Mouse (Mus musculus): ENCODE results near the gene Uba5. TPM values are rescaled to one million over a fixed set of nuclear protein-coding genes. Genes with fewer than 3 reads are reported as not detected.
A peak's percentile ranks its signal among the peaks of the same experiment; 100 is the strongest.

Uba5 gene
- polyA plus RNA-seq, 1 experiment from 2014 or later, result 43.7 TPM

DNA sequence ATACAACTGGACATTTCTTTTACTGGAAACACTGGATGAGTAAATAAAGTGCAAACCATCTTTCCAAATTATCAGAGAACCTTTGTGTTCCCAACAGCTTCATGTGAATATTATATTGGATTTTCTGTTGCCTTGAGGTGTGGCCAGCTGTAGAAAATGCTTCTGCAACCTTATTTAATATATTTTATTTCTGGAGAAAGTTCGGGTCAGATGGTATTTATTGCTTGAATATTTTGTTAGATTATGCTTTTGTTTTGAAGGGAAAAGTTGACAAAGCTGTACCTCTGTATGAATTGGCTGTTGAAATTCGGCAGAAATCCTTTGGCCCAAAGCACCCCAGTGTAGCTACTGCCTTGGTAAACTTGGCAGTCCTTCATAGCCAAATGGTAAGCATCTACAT, 22.6 kb downstream of the Uba5 start, which contains the start of gene Gm28305:
Gene Gm28305 (plus strand): TSS at position 301 of the 400 bp plus-strand sequence.
- Histone ChIP-seq H3K4me2 (ENCODE audit: low read length) (no peak within 1 kb of the TSS), H3K9ac (ENCODE audit: low read depth, low read length) (no peak within 1 kb of the TSS), H3K36me3 (ENCODE audit: insufficient read depth, low read length) (peaks cover 28% of the 10 kb centered on the region; the same call in 1 of the 2 replicates), H3K4me1 (replicated peaks; ENCODE audit: insufficient read depth, low read length) (no peaks in the 10 kb centered on the region), H3K27ac (no peak within 1 kb of the TSS), H3K4me3 (replicated peaks; ENCODE audit: low read depth, low read length) (no peak within 1 kb of the TSS), H3K9me3 (replicated peaks; ENCODE audit: low read length) (no peaks in the 10 kb centered on the region), H3K27me3 (ENCODE audit: insufficient read depth, low read length) (no peaks in the 10 kb centered on the region)
- 73% methylated on average over 2 of the region's 2 CpGs for WGBS
- ATAC-seq (replicated peaks; ENCODE audit: low FRiP score, low read depth), result no peak
- TF ChIP-seq CTCF (IDR thresholded peaks at IDR 0.05; ENCODE audit: low read depth), result no peak
- DNase-seq (ENCODE audit: low spot score), result no peak

DNA sequence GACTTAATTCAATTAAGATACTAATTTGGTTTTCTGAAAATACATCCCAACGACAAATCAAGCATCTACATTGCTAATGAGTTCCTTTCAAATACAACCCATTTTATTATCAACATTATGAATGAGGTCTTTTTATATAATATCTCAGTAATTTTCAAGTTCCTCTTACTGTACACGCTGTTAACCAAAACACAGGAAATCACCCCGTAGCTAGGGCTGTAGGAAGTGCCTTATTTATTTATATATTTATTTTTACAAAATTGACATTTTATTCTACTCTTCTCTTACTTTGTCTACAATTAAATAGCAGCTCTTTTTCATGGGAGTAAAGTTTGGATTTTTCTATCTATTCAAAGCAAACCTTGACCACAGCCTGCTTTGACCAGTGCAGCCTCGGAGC, 23.2 kb downstream of the Uba5 start:
- no peak overlapping the region for H3K27ac ChIP-seq
- no peak for TF ChIP-seq CTCF (IDR thresholded peaks at IDR 0.05; ENCODE audit: low read depth)
- peaks cover 28% of the 10 kb centered on the region; the same call in 1 of the 2 replicates for H3K36me3 ChIP-seq (ENCODE audit: insufficient read depth, low read length)
- H3K9ac ChIP-seq (ENCODE audit: low read depth, low read length), result no peak overlapping the region
- no peaks in the 10 kb centered on the region for H3K27me3 ChIP-seq (ENCODE audit: insufficient read depth, low read length)
- ATAC-seq (replicated peaks; ENCODE audit: low FRiP score, low read depth) (no peak), DNase-seq (ENCODE audit: low spot score) (no peak)
- no peak overlapping the region for H3K4me2 ChIP-seq (ENCODE audit: low read length)
- 80% methylated on average over 4 of the region's 4 CpGs for WGBS
- no peaks in the 10 kb centered on the region for H3K4me1 ChIP-seq (replicated peaks; ENCODE audit: insufficient read depth, low read length)
- H3K4me3 ChIP-seq (replicated peaks; ENCODE audit: low read depth, low read length), result no peak overlapping the region
- no peaks in the 10 kb centered on the region for H3K9me3 ChIP-seq (replicated peaks; ENCODE audit: low read length)

DNA sequence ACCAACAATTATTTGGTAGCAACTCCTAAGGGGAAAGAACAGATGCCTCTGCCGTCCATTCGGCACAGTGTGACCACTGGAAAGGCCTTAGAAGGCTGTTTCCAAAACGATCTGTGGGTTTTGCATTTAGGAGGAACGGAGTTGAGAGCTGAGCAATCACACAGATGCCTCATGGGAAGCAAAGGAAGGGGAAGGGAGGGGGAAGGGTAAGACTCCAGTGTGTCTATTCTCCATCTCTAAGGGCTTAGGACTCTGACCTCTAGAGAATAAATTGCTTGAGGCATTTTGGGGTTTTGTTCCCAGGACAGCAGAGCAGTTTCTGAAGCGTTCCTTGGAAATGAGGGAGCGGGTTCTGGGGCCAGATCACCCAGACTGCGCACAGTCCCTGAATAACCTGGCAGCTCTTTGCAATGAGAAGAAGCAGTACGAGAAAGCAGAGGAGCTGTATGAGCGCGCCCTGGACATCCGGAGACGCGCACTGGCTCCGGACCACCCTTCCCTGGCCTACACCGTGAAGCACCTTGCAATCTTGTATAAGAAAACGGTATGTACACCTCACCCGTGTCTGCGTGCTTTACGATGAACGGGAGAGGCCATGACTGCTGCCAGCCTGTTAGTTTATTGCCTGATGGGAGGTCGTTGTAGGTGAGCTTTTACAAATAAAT, 23.8 kb downstream of the Uba5 start:
- WGBS, result 87% methylated on average over 21 of the region's 21 CpGs
- Histone ChIP-seq H3K4me3 (replicated peaks; ENCODE audit: low read depth, low read length) (no peak overlapping the region), H3K4me1 (replicated peaks; ENCODE audit: insufficient read depth, low read length) (no peaks in the 10 kb centered on the region), H3K27me3 (ENCODE audit: insufficient read depth, low read length) (no peaks in the 10 kb centered on the region), H3K27ac (no peak overlapping the region), H3K4me2 (ENCODE audit: low read length) (no peak overlapping the region), H3K36me3 (ENCODE audit: insufficient read depth, low read length) (peaks cover 28% of the 10 kb centered on the region; the same call in 1 of the 2 replicates), H3K9me3 (replicated peaks; ENCODE audit: low read length) (no peaks in the 10 kb centered on the region), H3K9ac (ENCODE audit: low read depth, low read length) (no peak overlapping the region)
- no peak for DNase-seq (ENCODE audit: low spot score)
- no peak for ATAC-seq (replicated peaks; ENCODE audit: low FRiP score, low read depth)
- TF ChIP-seq CTCF (IDR thresholded peaks at IDR 0.05; ENCODE audit: low read depth), result no peak

DNA sequence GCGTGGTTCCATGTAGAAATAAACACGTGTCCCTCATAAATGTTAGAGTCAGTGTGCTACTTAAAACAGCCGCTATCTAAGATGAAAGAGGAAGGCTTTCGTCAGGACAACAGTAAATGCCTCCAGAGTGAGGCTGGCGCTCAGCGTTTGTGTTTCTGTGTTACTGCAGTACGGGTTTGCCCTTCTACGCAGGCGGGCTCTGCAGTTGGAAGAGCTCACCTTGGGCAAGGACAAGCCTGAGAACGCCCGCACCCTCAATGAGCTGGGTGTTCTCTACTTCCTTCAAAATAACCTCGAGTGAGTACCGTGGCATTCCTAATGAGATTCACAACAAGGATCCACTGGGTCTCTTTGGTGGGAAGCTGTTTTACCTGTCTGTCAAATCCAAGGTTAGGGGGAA, 24.7 kb downstream of the Uba5 start:
- Histone ChIP-seq H3K4me1 (replicated peaks; ENCODE audit: insufficient read depth, low read length) (no peaks in the 10 kb centered on the region), H3K9me3 (replicated peaks; ENCODE audit: low read length) (no peaks in the 10 kb centered on the region), H3K36me3 (ENCODE audit: insufficient read depth, low read length) (peaks cover 28% of the 10 kb centered on the region; the same call in 1 of the 2 replicates), H3K27me3 (ENCODE audit: insufficient read depth, low read length) (no peaks in the 10 kb centered on the region), H3K4me2 (ENCODE audit: low read length) (no peak overlapping the region), H3K27ac (no peak overlapping the region), H3K4me3 (replicated peaks; ENCODE audit: low read depth, low read length) (no peak overlapping the region), H3K9ac (ENCODE audit: low read depth, low read length) (no peak overlapping the region)
- DNase-seq (ENCODE audit: low spot score) (no peak), ATAC-seq (replicated peaks; ENCODE audit: low FRiP score, low read depth) (no peak)
- TF ChIP-seq CTCF (IDR thresholded peaks at IDR 0.05; ENCODE audit: low read depth), result no peak
- 87% methylated on average over 13 of the region's 13 CpGs for WGBS

DNA sequence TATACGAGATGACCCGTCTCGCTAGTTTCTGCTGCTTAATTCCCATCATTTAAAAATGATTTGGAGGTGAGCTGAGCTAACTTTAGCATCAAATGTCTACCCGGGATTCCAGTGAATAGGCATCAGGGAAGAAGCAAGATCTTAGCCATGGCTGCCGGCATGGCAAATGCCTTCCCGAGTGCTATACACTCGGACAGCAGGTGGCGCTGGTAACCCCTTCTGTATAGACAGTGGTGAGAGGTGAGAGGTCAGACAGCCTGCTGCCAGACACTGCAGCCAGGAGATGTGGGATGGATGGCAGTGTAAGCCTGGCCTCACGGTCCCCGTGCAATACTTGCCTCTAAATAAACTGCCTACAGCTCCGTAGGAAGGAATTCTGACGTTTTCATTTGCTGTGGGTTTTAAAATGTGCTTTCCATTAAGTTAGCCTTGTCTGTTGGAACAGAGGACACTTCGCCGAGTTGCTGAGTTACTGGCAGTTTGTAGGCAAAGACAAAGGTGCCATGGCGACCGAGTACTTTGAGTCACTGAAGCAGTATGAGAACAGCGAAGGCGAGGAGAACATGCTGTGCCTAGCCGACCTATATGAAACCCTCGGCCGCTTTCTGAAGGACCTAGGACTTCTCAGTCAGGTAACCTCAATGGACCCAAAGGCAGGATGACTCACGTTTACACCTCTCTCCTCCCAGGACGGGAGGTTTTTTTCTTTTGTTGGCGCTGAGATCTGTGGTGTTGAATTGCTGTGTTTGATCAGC, 27.5 kb downstream of the Uba5 start:
- no peaks in the 10 kb centered on the region for H3K4me1 ChIP-seq (replicated peaks; ENCODE audit: insufficient read depth, low read length)
- no peak overlapping the region for H3K4me3 ChIP-seq (replicated peaks; ENCODE audit: low read depth, low read length)
- no peak overlapping the region for H3K4me2 ChIP-seq (ENCODE audit: low read length)
- WGBS, result 53% methylated on average over 24 of the region's 24 CpGs
- peaks cover 25% of the 10 kb centered on the region; the same call in 1 of the 2 replicates for H3K36me3 ChIP-seq (ENCODE audit: insufficient read depth, low read length)
- no peak overlapping the region for H3K27ac ChIP-seq
- no peak overlapping the region for H3K9ac ChIP-seq (ENCODE audit: low read depth, low read length)
- H3K9me3 ChIP-seq (replicated peaks; ENCODE audit: low read length), result no peaks in the 10 kb centered on the region
- DNase-seq (ENCODE audit: low spot score) (peak; percentile 83), ATAC-seq (replicated peaks; ENCODE audit: low FRiP score, low read depth) (no peak; the same call in 1 of the 2 replicates)
- peak; percentile 80 for TF ChIP-seq CTCF (IDR thresholded peaks at IDR 0.05; ENCODE audit: low read depth)
- no peaks in the 10 kb centered on the region for H3K27me3 ChIP-seq (ENCODE audit: insufficient read depth, low read length)

DNA sequence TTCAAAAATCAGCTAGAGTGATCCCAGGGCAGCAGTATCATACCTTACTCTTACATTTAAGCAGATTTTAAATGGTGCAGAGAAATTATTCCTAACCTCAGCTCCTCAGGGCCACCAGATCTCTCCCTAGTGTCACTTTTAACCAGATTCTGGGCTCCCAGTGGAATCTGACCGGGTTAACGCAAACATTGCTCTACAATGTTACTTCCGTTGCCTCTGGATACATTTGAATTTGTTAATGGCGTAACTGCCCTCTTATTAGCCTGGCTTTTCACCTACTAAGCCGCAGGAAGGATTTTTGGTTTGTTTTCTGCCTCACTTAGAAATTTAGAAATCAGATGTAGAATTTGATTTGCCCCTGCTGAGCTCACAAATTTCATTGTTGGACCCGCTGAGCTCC, 28.2 kb downstream of the Uba5 start:
- TF ChIP-seq CTCF (IDR thresholded peaks at IDR 0.05; ENCODE audit: low read depth), result no peak
- 80% methylated on average over 6 of the region's 6 CpGs for WGBS
- no peak overlapping the region for H3K9ac ChIP-seq (ENCODE audit: low read depth, low read length)
- ATAC-seq (replicated peaks; ENCODE audit: low FRiP score, low read depth) (no peak), DNase-seq (ENCODE audit: low spot score) (no peak)
- no peaks in the 10 kb centered on the region for H3K4me1 ChIP-seq (replicated peaks; ENCODE audit: insufficient read depth, low read length)
- no peak overlapping the region for H3K4me3 ChIP-seq (replicated peaks; ENCODE audit: low read depth, low read length)
- no peak overlapping the region for H3K27ac ChIP-seq
- no peaks in the 10 kb centered on the region for H3K9me3 ChIP-seq (replicated peaks; ENCODE audit: low read length)
- no peak overlapping the region for H3K4me2 ChIP-seq (ENCODE audit: low read length)
- H3K36me3 ChIP-seq (ENCODE audit: insufficient read depth, low read length), result peaks cover 28% of the 10 kb centered on the region; the same call in 1 of the 2 replicates
- no peaks in the 10 kb centered on the region for H3K27me3 ChIP-seq (ENCODE audit: insufficient read depth, low read length)
